Mouse (Mus musculus) embryonic fibroblast, embryonic 13.5 days (primary cell): ENCODE results near the gene Gmpr2.

Source experiments
- CTCF ChIP-seq: IDR thresholded peaks from 2 replicates; pipeline ENCODE4 v1.5.1; 2011; ENCODE audit warnings: mild to moderate bottlenecking, control low read depth, low read length, moderate library complexity, borderline replicate concordance; ENCODE audit not compliant: insufficient read depth
- POLR2A ChIP-seq: IDR thresholded peaks from 2 replicates; pipeline ENCODE4 v1.6.1; 2011; ENCODE audit warnings: low read depth, mild to moderate bottlenecking, control low read depth, low read length, moderate library complexity

DNA sequence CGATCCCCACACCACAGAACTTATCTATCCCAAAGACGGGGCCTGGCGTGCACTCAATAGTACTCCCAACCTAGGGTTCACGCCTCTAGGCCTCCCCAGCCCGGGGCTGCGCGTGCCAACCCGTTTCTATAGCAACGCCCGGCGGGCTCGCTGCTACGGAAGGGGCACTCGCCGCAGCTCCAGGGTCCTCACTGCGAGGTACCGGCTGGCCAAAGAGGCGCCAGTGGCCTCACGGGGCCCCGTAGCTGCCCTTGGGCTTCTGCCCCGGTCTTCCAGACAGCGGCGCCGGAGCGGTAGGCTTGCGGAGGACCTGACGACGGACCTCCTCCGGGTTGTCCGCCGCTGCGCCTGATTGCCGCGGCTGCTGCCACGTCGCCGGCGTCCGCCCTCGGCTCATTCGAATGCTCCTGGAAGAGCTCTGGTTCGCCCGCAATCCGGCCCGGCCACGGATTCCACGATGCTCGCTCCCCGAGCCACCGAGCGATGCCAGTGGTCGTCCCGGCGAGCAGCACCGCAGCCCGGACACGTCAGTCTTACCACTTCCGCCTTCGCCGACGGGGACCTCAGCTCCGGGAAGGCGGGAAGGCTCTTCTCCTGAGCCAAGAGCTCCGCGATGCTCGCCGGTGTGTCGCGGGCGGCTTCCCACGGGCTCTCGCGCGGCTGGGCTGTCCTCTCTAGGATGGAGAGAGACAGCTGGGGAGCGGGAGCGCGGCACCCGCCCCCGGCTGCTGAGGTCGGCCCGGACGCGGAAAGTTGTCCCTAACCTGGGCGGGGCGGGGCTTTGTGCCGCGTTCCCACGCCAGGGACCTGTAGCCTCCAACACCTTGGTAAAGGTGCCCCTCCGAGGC lies 28.5 kb upstream of the Gmpr2 start, which contains the start of gene Tm9sf1:
- TF ChIP-seq CTCF, result no peak
- TF ChIP-seq POLR2A, result peak; percentile 49
